Mouse (Mus musculus) yolk sac, embryonic 10.5 days (tissue): ENCODE results near the gene Pnkd.
"Not testable (repeated sequence)": the region's sequence is repeated elsewhere in the genome, so short reads cannot be mapped to it uniquely, and the experiment has no call there.

Source experiments
- DNase-seq: peaks from one replicate; pipeline ENCODE4 v3.0.0-alpha.2; 2017; ENCODE audit warnings: low spot score

Gene Pnkd

GRCm38 (mm10) chr1:74278988-74279387 is 5.7 kb upstream of the Pnkd start:
- DNase-seq, result no peak

DNA sequence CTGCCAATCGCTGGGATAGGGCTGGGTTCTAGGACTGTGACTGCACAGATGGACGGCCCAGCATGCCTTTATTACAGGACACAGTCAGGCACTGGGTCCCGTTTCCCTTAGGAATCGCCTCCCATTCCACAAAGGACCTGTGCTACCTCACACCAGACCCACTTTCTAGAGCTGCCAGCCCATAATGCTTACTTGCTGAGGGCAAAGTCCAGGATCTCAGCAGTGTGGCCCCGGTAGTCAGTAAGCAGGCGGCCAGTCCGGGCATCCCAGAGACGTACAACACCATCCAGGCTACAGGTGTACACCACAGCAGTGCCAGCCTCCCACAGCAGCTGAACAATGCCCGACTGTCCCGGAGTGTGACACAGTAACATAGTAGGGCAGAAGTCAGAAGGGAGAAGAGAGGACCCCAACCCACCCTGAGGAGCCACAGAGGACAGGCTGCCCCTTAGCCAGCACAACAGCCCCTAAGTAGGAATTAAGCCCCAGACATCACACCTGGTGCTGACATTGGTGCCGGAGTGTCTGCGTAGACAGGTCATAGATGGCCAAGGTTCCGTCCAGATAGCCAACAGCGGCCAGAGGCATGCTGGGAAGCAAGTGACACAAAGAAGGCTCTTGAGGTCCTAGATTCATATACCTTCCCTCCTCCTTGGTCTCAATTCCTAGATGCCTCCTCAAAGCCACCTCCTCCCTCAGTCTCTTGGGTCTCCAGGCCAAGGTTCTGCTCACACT is 4.0 kb upstream of the Pnkd start:
- no peak for DNase-seq

GRCm38 (mm10) chr1:74281372-74281771 is 3.4 kb upstream of the Pnkd start:
- DNase-seq, result no peak

DNA sequence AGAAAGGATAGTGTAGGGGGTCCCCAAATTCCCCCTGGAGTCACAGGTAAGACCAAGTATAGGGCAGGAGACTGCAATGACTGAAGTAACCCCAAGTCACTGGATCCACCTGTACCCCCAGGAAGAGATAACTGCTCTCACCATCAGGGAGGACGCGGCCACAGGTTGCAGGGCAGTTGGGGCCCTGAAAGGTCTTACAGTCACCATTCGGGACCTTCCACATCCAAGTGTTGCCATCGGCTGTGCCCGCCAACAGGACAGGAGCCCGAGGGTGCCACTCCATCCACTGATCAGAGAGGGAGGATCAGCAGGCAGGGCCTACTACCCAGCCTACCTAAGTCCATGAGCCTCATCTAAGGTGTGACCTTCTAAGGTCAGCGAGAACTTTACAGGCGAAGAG is 2.8 kb upstream of the Pnkd start:
- no peak for DNase-seq

- no peak for DNase-seq
Measured at GRCm38 (mm10) chr1:74282896-74283625, 1.7 kb upstream of the Pnkd start.

- DNase-seq, result peak; percentile 89
Measured at GRCm38 (mm10) chr1:74283686-74284463, 855 bp upstream of the Pnkd start.

GRCm38 (mm10) chr1:74285212-74286010 is 681 bp downstream of the Pnkd start:
- DNase-seq, result no peak

GRCm38 (mm10) chr1:74286869-74287607 is 2.3 kb downstream of the Pnkd start:
- not testable (repeated sequence) for DNase-seq

DNA sequence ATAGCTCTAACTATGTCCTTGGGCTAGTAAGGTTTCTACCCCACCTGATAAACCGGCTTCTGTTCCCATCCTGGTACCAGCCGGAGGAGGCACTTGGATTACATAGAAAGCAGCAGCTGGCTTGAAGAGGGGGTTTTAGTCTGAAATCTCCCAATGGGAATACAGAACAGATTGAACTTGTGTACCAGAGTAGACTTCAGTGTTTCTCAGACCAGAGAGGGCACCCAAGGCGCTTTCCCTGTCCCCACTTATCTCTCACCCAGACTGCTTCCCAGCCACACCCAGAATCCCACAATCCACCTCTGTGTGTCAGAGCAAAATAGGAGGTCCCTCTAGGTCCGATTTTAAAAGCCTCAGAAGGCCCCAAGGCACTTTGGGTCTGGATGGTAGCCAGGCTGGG is 3.6 kb downstream of the Pnkd start:
- no peak for DNase-seq

- DNase-seq, result no peak
Measured at GRCm38 (mm10) chr1:74289248-74289647, 4.5 kb downstream of the Pnkd start.

GRCm38 (mm10) chr1:74289740-74290139 is 5.0 kb downstream of the Pnkd start:
- DNase-seq, result no peak

GRCm38 (mm10) chr1:74290141-74290540 is 5.4 kb downstream of the Pnkd start:
- DNase-seq, result no peak

- DNase-seq, result no peak
Measured at GRCm38 (mm10) chr1:74292331-74293020, 7.7 kb downstream of the Pnkd start.

GRCm38 (mm10) chr1:74293306-74293960 is 8.7 kb downstream of the Pnkd start:
- DNase-seq, result no peak

DNA sequence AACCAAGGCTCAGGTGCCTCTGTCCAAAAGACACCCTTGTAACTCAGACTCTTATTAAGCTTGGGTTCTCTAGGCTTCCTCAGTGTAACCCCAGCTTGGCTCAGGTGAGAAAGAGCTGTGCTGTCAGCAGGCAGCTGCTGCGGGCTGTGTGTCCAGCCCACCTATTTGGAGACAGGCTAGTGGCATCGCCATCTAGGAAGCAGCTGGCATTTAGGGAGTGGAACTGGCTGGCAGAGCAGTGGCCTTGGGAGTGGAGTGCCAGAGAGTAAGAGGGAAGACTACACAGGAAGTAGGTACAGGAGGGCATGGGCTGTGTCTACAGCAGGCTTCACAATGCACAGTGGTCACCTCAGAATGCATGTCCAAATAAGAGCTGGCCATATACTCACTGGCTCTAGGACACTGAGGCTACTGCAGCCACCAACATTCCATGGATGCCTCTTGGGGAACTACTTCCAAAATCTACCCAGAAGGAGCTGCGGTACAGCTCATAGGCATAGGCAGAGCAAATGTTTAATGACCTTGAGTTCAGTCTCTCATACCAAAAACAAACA is 9.4 kb downstream of the Pnkd start:
- DNase-seq, result no peak

- DNase-seq, result no peak
Measured at GRCm38 (mm10) chr1:74294733-74295455, 10.2 kb downstream of the Pnkd start.

DNA sequence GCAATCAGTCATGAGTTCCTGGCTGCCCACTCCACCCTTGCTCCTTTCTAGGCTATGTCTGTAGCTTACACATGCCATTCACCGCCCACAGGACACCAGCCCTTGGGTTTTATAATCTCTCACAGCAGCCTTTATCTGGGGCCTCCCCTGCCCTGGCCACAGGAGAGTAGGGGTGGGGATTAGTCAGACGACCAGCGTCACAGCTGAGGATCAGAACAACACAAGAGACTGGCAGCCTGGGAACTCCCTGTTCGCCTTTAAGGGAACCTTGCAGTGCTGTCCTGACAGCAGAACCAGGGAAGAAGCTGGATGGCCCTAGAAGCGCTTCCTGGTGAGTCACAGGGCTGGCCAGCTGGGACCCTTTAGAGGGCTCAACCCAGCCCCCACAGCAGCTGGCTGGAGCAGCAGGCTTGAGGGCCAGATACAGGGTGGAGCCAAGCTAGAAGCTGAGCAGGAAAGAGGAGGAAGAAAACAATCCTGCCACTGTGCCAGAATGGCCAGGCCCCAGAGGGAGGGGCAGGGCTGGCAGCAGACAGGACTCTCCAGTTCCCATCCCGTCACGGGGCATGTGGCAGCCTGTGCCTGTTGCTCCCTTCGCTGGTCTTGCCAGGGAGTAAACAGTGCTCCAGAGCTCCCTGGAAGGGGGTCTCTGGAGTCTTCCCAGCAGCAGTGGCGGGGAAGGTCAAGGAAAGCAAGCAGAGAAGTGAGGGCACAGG is 10.9 kb downstream of the Pnkd start:
- DNase-seq, result peak; percentile 72

DNA sequence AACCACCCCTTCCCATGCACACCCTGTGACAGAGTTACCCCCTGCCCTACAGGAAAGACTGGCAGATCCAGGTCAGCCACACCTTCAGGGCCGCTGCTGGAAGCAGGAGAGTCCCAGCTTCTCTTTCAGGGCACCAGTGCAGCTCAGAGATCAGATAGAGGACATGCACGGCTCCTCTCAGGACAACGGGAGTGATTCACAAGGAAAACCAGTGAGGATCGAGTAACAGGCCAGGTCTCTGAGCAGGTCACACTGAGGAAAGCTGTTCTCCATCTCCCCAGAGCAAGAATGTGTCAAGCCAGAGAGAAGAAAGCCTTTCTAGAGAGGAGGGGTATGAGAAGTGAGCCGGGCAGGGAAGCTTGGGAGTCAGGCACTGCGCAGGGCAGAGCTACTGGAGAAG is 11.7 kb downstream of the Pnkd start:
- no peak for DNase-seq
